Mouse (Mus musculus): Measurements from ENCODE around the gene Slc34a2. TPM values are rescaled to one million over a fixed set of nuclear protein-coding genes. Genes with fewer than 3 reads are reported as not detected.
A peak's percentile ranks its signal among the peaks of the same experiment; 100 is the strongest.

Gene Slc34a2
- polyA plus RNA-seq (2015; fragmentation: Nextera tagmentation; extraction: Ambion mirVana) = 0.07 and 0.21 TPM in 2 replicates

- 69% methylated on average over 3 of the region's 3 CpGs for WGBS (ENCODE audit: insufficient replicate concordance)
- H3K27ac ChIP-seq (ENCODE audit: low read length) = no peak within 1 kb of the TSS
- peaks cover 3% of the 10 kb centered on the region; the same call in 1 of the 2 replicates for H3K4me1 ChIP-seq (ENCODE audit: control insufficient read depth, low read depth, low read length)
- no peaks in the 10 kb centered on the region for H3K36me3 ChIP-seq (ENCODE audit: control insufficient read depth, insufficient read depth)
- no peaks in the 10 kb centered on the region for H3K27me3 ChIP-seq (ENCODE audit: control insufficient read depth, insufficient read depth, low read depth, low read length)
- ATAC-seq (ENCODE audit: low read depth) = no peak
- no peaks in the 10 kb centered on the region for H3K9me3 ChIP-seq (replicated peaks; ENCODE audit: control insufficient read depth, low read length)
- H3K4me2 ChIP-seq (ENCODE audit: low read depth, low read length) = no peak within 1 kb of the TSS
- no peak within 1 kb of the TSS for H3K4me3 ChIP-seq (ENCODE audit: low read depth, low read length)
- H3K9ac ChIP-seq (ENCODE audit: low read depth, low read length) = no peak within 1 kb of the TSS
Observed at GRCm38 (mm10) chr5:53037781-53038180, at the start of gene Slc34a2. TSS of gene Slc34a2 (plus strand) at chr5:53038081.

GRCm38 (mm10) chr5:52990687-52991341, 47.1 kb upstream of the Slc34a2 start:
- Histone ChIP-seq H3K4me1 (ENCODE audit: control insufficient read depth, low read depth, low read length) (no peaks in the 10 kb centered on the region; the same call in 1 of the 2 replicates), H3K9me3 (replicated peaks; ENCODE audit: control insufficient read depth, low read length) (no peaks in the 10 kb centered on the region), H3K27ac (ENCODE audit: low read length) (peak overlapping the region; percentile 42), H3K36me3 (ENCODE audit: control insufficient read depth, insufficient read depth) (no peaks in the 10 kb centered on the region), H3K4me2 (ENCODE audit: low read depth, low read length) (peak overlapping the region; percentile 30), H3K4me3 (ENCODE audit: low read depth, low read length) (no peak overlapping the region), H3K27me3 (ENCODE audit: control insufficient read depth, insufficient read depth, low read depth, low read length) (no peaks in the 10 kb centered on the region), H3K9ac (ENCODE audit: low read depth, low read length) (no peak overlapping the region)
- 35% methylated on average over 8 of the region's 8 CpGs for WGBS (ENCODE audit: insufficient replicate concordance)
- no peak for ATAC-seq (ENCODE audit: low read depth)

GRCm38 (mm10) chr5:52992210-52992897, 45.5 kb upstream of the Slc34a2 start:
- H3K27me3 ChIP-seq (ENCODE audit: control insufficient read depth, insufficient read depth, low read depth, low read length) = no peaks in the 10 kb centered on the region
- H3K9me3 ChIP-seq (replicated peaks; ENCODE audit: control insufficient read depth, low read length) = no peaks in the 10 kb centered on the region
- H3K4me1 ChIP-seq (ENCODE audit: control insufficient read depth, low read depth, low read length) = no peaks in the 10 kb centered on the region; the same call in 1 of the 2 replicates
- peak; percentile 75 for ATAC-seq (ENCODE audit: low read depth)
- H3K4me3 ChIP-seq (ENCODE audit: low read depth, low read length) = peak overlapping the region; percentile 43
- no peaks in the 10 kb centered on the region for H3K36me3 ChIP-seq (ENCODE audit: control insufficient read depth, insufficient read depth)
- H3K9ac ChIP-seq (ENCODE audit: low read depth, low read length) = no peak overlapping the region
- 54% methylated on average over 11 of the region's 11 CpGs for WGBS (ENCODE audit: insufficient replicate concordance)
- peak overlapping the region; percentile 66 for H3K27ac ChIP-seq (ENCODE audit: low read length)
- no peak overlapping the region for H3K4me2 ChIP-seq (ENCODE audit: low read depth, low read length)

GRCm38 (mm10) chr5:52993490-52994282, 44.2 kb upstream of the Slc34a2 start:
- no peaks in the 10 kb centered on the region for H3K27me3 ChIP-seq (ENCODE audit: control insufficient read depth, insufficient read depth, low read depth, low read length)
- H3K4me3 ChIP-seq (ENCODE audit: low read depth, low read length) = no peak overlapping the region
- WGBS (ENCODE audit: insufficient replicate concordance) = 63% methylated on average over 12 of the region's 12 CpGs
- H3K27ac ChIP-seq (ENCODE audit: low read length) = no peak overlapping the region
- H3K9ac ChIP-seq (ENCODE audit: low read depth, low read length) = no peak overlapping the region
- no peak for ATAC-seq (ENCODE audit: low read depth)
- no peaks in the 10 kb centered on the region for H3K9me3 ChIP-seq (replicated peaks; ENCODE audit: control insufficient read depth, low read length)
- no peaks in the 10 kb centered on the region; the same call in 1 of the 2 replicates for H3K4me1 ChIP-seq (ENCODE audit: control insufficient read depth, low read depth, low read length)
- no peaks in the 10 kb centered on the region for H3K36me3 ChIP-seq (ENCODE audit: control insufficient read depth, insufficient read depth)
- no peak overlapping the region for H3K4me2 ChIP-seq (ENCODE audit: low read depth, low read length)

- whole genome bisulfite sequencing (ENCODE audit: insufficient replicate concordance) = 57% methylated on average over 4 of the region's 4 CpGs
- H3K4me3 ChIP-seq (ENCODE audit: low read depth, low read length) = no peak overlapping the region
- H3K36me3 ChIP-seq (ENCODE audit: control insufficient read depth, insufficient read depth) = no peaks in the 10 kb centered on the region
- H3K27ac ChIP-seq (ENCODE audit: low read length) = no peak overlapping the region
- no peak for ATAC-seq (ENCODE audit: low read depth)
- H3K4me1 ChIP-seq (ENCODE audit: control insufficient read depth, low read depth, low read length) = no peaks in the 10 kb centered on the region; the same call in 1 of the 2 replicates
- H3K9me3 ChIP-seq (replicated peaks; ENCODE audit: control insufficient read depth, low read length) = no peaks in the 10 kb centered on the region
- no peak overlapping the region for H3K9ac ChIP-seq (ENCODE audit: low read depth, low read length)
- H3K4me2 ChIP-seq (ENCODE audit: low read depth, low read length) = no peak overlapping the region
- no peaks in the 10 kb centered on the region for H3K27me3 ChIP-seq (ENCODE audit: control insufficient read depth, insufficient read depth, low read depth, low read length)
Observed at GRCm38 (mm10) chr5:52995461-52995860, 42.4 kb upstream of the Slc34a2 start.

GRCm38 (mm10) chr5:52996145-52996544, 41.7 kb upstream of the Slc34a2 start:
- H3K36me3 ChIP-seq (ENCODE audit: control insufficient read depth, insufficient read depth) = no peaks in the 10 kb centered on the region
- no peak overlapping the region for H3K4me2 ChIP-seq (ENCODE audit: low read depth, low read length)
- no peak overlapping the region for H3K27ac ChIP-seq (ENCODE audit: low read length)
- no peak overlapping the region for H3K4me3 ChIP-seq (ENCODE audit: low read depth, low read length)
- no peak overlapping the region for H3K9ac ChIP-seq (ENCODE audit: low read depth, low read length)
- no peaks in the 10 kb centered on the region for H3K27me3 ChIP-seq (ENCODE audit: control insufficient read depth, insufficient read depth, low read depth, low read length)
- no peak for ATAC-seq (ENCODE audit: low read depth)
- no peaks in the 10 kb centered on the region for H3K9me3 ChIP-seq (replicated peaks; ENCODE audit: control insufficient read depth, low read length)
- 72% methylated on average over 3 of the region's 3 CpGs for WGBS (ENCODE audit: insufficient replicate concordance)
- no peaks in the 10 kb centered on the region; the same call in 1 of the 2 replicates for H3K4me1 ChIP-seq (ENCODE audit: control insufficient read depth, low read depth, low read length)

- H3K4me3 ChIP-seq (ENCODE audit: low read depth, low read length) = no peak overlapping the region
- H3K9ac ChIP-seq (ENCODE audit: low read depth, low read length) = no peak overlapping the region
- 62% methylated on average over 8 of the region's 8 CpGs for WGBS (ENCODE audit: insufficient replicate concordance)
- H3K27me3 ChIP-seq (ENCODE audit: control insufficient read depth, insufficient read depth, low read depth, low read length) = no peaks in the 10 kb centered on the region
- no peak overlapping the region for H3K27ac ChIP-seq (ENCODE audit: low read length)
- H3K4me1 ChIP-seq (ENCODE audit: control insufficient read depth, low read depth, low read length) = no peaks in the 10 kb centered on the region; the same call in 1 of the 2 replicates
- ATAC-seq (ENCODE audit: low read depth) = no peak
- H3K36me3 ChIP-seq (ENCODE audit: control insufficient read depth, insufficient read depth) = no peaks in the 10 kb centered on the region
- H3K4me2 ChIP-seq (ENCODE audit: low read depth, low read length) = no peak overlapping the region
- no peaks in the 10 kb centered on the region for H3K9me3 ChIP-seq (replicated peaks; ENCODE audit: control insufficient read depth, low read length)
Observed at GRCm38 (mm10) chr5:52996601-52997000, 41.3 kb upstream of the Slc34a2 start.

- no peak overlapping the region for H3K4me2 ChIP-seq (ENCODE audit: low read depth, low read length)
- no peak overlapping the region for H3K27ac ChIP-seq (ENCODE audit: low read length)
- no peak overlapping the region for H3K4me3 ChIP-seq (ENCODE audit: low read depth, low read length)
- H3K9me3 ChIP-seq (replicated peaks; ENCODE audit: control insufficient read depth, low read length) = no peaks in the 10 kb centered on the region
- ATAC-seq (ENCODE audit: low read depth) = no peak
- no peaks in the 10 kb centered on the region for H3K36me3 ChIP-seq (ENCODE audit: control insufficient read depth, insufficient read depth)
- no peaks in the 10 kb centered on the region for H3K27me3 ChIP-seq (ENCODE audit: control insufficient read depth, insufficient read depth, low read depth, low read length)
- H3K4me1 ChIP-seq (ENCODE audit: control insufficient read depth, low read depth, low read length) = no peaks in the 10 kb centered on the region; the same call in 1 of the 2 replicates
- 61% methylated on average over 9 of the region's 11 CpGs for WGBS (ENCODE audit: insufficient replicate concordance)
- no peak overlapping the region for H3K9ac ChIP-seq (ENCODE audit: low read depth, low read length)
Observed at GRCm38 (mm10) chr5:52997032-52997431, 40.8 kb upstream of the Slc34a2 start.
